Mouse (Mus musculus) intestine, embryonic 15.5 days (tissue): ENCODE results near the gene Lep. TPM values are rescaled to one million over a fixed set of nuclear protein-coding genes. Genes with fewer than 3 reads are reported as not detected.

Experiments
- ATAC-seq: fragments of 200-750 bp; cut with Nextera tagmentation; 2 replicates; pipeline ENCODE4 v1.8.0; 2017; ENCODE audit warnings: moderate TSS enrichment, moderate library complexity
- H3K27ac ChIP-seq: fragments of 300-500 bp; sonication (generic); 2 replicates; pipeline ENCODE4 v1.5.1; 2015; ENCODE audit warnings: mild to moderate bottlenecking, inconsistent platforms
- H3K27me3 ChIP-seq: fragments of 300-500 bp; sonication (generic); replicated peaks from 2 replicates; pipeline ENCODE4 v1.6.1; 2015; ENCODE audit warnings: inconsistent platforms
- H3K36me3 ChIP-seq: fragments of 300-500 bp; sonication (generic); 2 replicates; pipeline ENCODE4 v1.6.1; 2015; ENCODE audit warnings: inconsistent platforms
- H3K4me1 ChIP-seq: fragments of 300-500 bp; sonication (generic); replicated peaks from 2 replicates; pipeline ENCODE4 v1.6.1; 2015; ENCODE audit warnings: inconsistent platforms
- H3K4me2 ChIP-seq: fragments of 300-500 bp; sonication (generic); replicated peaks from 2 replicates; pipeline ENCODE4 v1.6.1; 2015; ENCODE audit warnings: mild to moderate bottlenecking, inconsistent platforms
- H3K4me3 ChIP-seq: fragments of 300-500 bp; sonication (generic); replicated peaks from 2 replicates; pipeline ENCODE4 v1.5.1; 2015; ENCODE audit warnings: inconsistent platforms
- H3K9ac ChIP-seq: fragments of 300-500 bp; sonication (generic); 2 replicates; pipeline ENCODE4 v1.6.1; 2015; ENCODE audit warnings: inconsistent platforms
- H3K9me3 ChIP-seq: fragments of 300-500 bp; sonication (generic); 2 replicates; pipeline ENCODE4 v1.6.1; 2016; ENCODE audit warnings: inconsistent platforms
- WGBS: fragments of 180-500 bp; shearing (Covaris S2); methylation state at CpG from one replicate; pipeline ENCODE4 v1.1.7; 2015; 5-methylcytosine and 5-hydroxymethylcytosine counted together
- polyA plus RNA-seq: library from polyadenylated mRNA; unstranded; fragments of >200 nt; fragmentation: Nextera tagmentation; extraction: Ambion mirVana; gene quantifications from 2 replicates; pipeline ENCODE4 v1.2.1, GENCODE M21; 2015

The Lep gene
- polyA plus RNA-seq, 1 experiment from 2014 or later: not detected

- Histone ChIP-seq H3K36me3 (no peaks in the 10 kb centered on the region), H3K4me2 (no peak overlapping the region), H3K27ac (no peak overlapping the region), H3K4me3 (no peak overlapping the region), H3K27me3 (peaks cover 11% of the 10 kb centered on the region), H3K9ac (no peak overlapping the region), H3K4me1 (no peaks in the 10 kb centered on the region), H3K9me3 (no peaks in the 10 kb centered on the region)
- ATAC-seq: no peak
- WGBS: 51% methylated on average over 6 of the region's 6 CpGs
These were observed 33.3 kb upstream of the Lep start for GRCm38 (mm10) chr6:29026766-29027165.

DNA sequence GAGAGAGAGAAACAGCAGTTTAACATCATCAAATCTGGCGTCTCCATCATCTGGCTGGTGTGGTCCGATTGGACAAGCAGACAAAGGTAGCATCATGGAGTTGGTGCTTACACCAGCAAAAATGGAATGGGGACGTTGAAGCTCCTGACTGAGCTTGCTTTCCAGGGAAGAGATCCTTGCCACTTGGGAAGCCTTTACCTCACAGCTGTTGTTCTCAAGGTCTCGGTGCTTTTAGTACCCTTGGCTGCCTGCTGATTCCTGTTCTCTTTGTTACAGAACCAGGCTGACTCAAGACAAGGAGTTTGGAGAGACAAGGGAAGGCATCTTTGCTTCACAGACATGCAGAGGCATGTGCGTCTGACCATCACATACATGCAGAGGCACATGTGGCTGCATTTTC lies 31.9 kb upstream of the Lep start:
- no peak for ATAC-seq
- 64% methylated on average over 5 of the region's 5 CpGs for whole genome bisulfite sequencing
- no peak overlapping the region for H3K27ac ChIP-seq
- H3K4me3 ChIP-seq: no peak overlapping the region
- H3K9me3 ChIP-seq: no peaks in the 10 kb centered on the region
- no peaks in the 10 kb centered on the region for H3K36me3 ChIP-seq
- no peaks in the 10 kb centered on the region for H3K4me1 ChIP-seq
- H3K4me2 ChIP-seq: no peak overlapping the region
- H3K27me3 ChIP-seq: peaks cover 6% of the 10 kb centered on the region; the same call in 1 of the 2 replicates
- H3K9ac ChIP-seq: no peak overlapping the region

DNA sequence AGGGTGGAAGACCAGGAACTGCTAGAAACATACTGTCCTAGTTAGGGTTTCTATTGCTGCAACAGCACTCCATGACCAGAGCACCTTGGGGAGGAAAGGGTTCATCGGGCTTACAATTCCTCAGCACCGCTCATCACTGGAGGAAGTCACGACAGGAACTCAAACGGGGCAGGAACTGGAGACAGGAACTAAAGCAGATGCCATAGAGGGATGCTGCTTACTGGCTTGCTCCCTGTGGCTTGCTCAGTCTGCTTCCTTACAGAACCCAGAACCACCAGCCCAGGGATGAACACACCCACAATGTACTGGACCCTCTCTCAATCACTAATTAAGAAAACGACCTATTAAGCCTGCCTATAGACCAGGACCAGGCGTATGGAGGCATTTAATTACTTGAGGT lies 30.5 kb upstream of the Lep start:
- Histone ChIP-seq H3K27me3 (peaks cover 6% of the 10 kb centered on the region; the same call in 1 of the 2 replicates), H3K4me2 (no peak overlapping the region), H3K36me3 (no peaks in the 10 kb centered on the region), H3K27ac (no peak overlapping the region), H3K4me1 (no peaks in the 10 kb centered on the region), H3K4me3 (no peak overlapping the region), H3K9ac (no peak overlapping the region), H3K9me3 (no peaks in the 10 kb centered on the region)
- ATAC-seq: no peak
- WGBS: 66% methylated on average over 6 of the region's 6 CpGs

DNA sequence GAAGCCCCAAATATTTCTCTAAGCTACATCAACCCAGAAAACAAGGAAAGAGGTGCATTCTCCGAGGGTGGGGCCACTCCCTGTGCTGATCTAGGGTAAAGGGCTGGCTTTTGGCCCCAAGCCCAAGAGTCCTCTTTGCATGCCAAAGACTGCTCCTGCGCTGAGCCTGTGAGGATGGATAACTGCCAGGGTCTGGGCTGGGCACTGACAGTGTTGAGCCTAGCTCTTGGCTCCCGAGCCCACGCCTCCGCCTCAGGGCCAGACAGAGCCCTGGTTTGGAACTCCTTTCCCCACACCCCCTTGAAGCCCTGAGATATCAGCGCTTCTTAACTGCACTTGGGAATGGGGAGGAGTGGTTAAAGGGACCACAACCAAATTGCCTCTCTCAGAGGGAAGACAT lies 28.8 kb upstream of the Lep start:
- Histone ChIP-seq H3K4me3 (no peak overlapping the region), H3K9ac (no peak overlapping the region), H3K4me2 (no peak overlapping the region), H3K4me1 (no peaks in the 10 kb centered on the region), H3K9me3 (no peaks in the 10 kb centered on the region), H3K27me3 (no peaks in the 10 kb centered on the region), H3K27ac (no peak overlapping the region), H3K36me3 (no peaks in the 10 kb centered on the region)
- peak; percentile 36; the same call in 1 of the 2 replicates for ATAC-seq
- 64% methylated on average over 6 of the region's 6 CpGs for WGBS

GRCm38 (mm10) chr6:29031704-29032310 lies 28.2 kb upstream of the Lep start:
- Histone ChIP-seq H3K4me3 (no peak overlapping the region), H3K27ac (no peak overlapping the region), H3K4me2 (no peak overlapping the region), H3K9ac (no peak overlapping the region), H3K36me3 (no peaks in the 10 kb centered on the region), H3K27me3 (no peaks in the 10 kb centered on the region), H3K9me3 (no peaks in the 10 kb centered on the region), H3K4me1 (no peaks in the 10 kb centered on the region)
- 85% methylated on average over 13 of the region's 13 CpGs for WGBS
- ATAC-seq: no peak

GRCm38 (mm10) chr6:29032411-29032810 lies 27.6 kb upstream of the Lep start:
- ATAC-seq: no peak
- Histone ChIP-seq H3K36me3 (no peaks in the 10 kb centered on the region), H3K9me3 (no peaks in the 10 kb centered on the region), H3K9ac (no peak overlapping the region), H3K27ac (no peak overlapping the region), H3K27me3 (no peaks in the 10 kb centered on the region), H3K4me2 (no peak overlapping the region), H3K4me1 (no peaks in the 10 kb centered on the region), H3K4me3 (no peak overlapping the region)
- 83% methylated on average over 12 of the region's 12 CpGs for WGBS

GRCm38 (mm10) chr6:29033981-29034646 lies 25.9 kb upstream of the Lep start:
- H3K9ac ChIP-seq: no peak overlapping the region
- no peaks in the 10 kb centered on the region for H3K4me1 ChIP-seq
- no peak overlapping the region for H3K27ac ChIP-seq
- H3K4me2 ChIP-seq: no peak overlapping the region
- H3K27me3 ChIP-seq: no peaks in the 10 kb centered on the region
- H3K4me3 ChIP-seq: no peak overlapping the region
- H3K36me3 ChIP-seq: no peaks in the 10 kb centered on the region
- no peak for ATAC-seq
- no peaks in the 10 kb centered on the region for H3K9me3 ChIP-seq
- 70% methylated on average over 7 of the region's 7 CpGs for WGBS

GRCm38 (mm10) chr6:29036698-29037097 lies 23.3 kb upstream of the Lep start:
- H3K36me3 ChIP-seq: no peaks in the 10 kb centered on the region
- no peak overlapping the region for H3K4me2 ChIP-seq
- WGBS: 48% methylated on average over 4 of the region's 4 CpGs
- H3K27ac ChIP-seq: no peak overlapping the region
- H3K4me1 ChIP-seq: no peaks in the 10 kb centered on the region
- no peaks in the 10 kb centered on the region for H3K27me3 ChIP-seq
- H3K9ac ChIP-seq: no peak overlapping the region
- H3K9me3 ChIP-seq: no peaks in the 10 kb centered on the region
- H3K4me3 ChIP-seq: no peak overlapping the region
- no peak for ATAC-seq

- Histone ChIP-seq H3K27me3 (no peaks in the 10 kb centered on the region), H3K9ac (no peak overlapping the region), H3K36me3 (no peaks in the 10 kb centered on the region), H3K9me3 (no peaks in the 10 kb centered on the region), H3K4me1 (no peaks in the 10 kb centered on the region), H3K4me3 (no peak overlapping the region), H3K27ac (no peak overlapping the region), H3K4me2 (no peak overlapping the region)
- ATAC-seq: no peak
- WGBS: 87% methylated on average over 2 of the region's 2 CpGs
These were observed 19.8 kb upstream of the Lep start for GRCm38 (mm10) chr6:29040266-29040665.

- Histone ChIP-seq H3K27me3 (no peaks in the 10 kb centered on the region), H3K4me1 (no peaks in the 10 kb centered on the region), H3K4me2 (no peak overlapping the region), H3K27ac (no peak overlapping the region), H3K4me3 (no peak overlapping the region), H3K9ac (no peak overlapping the region), H3K9me3 (no peaks in the 10 kb centered on the region), H3K36me3 (no peaks in the 10 kb centered on the region)
- no peak for ATAC-seq
These were observed 16.0 kb upstream of the Lep start for GRCm38 (mm10) chr6:29044029-29044428.

GRCm38 (mm10) chr6:29049926-29050325 lies 10.1 kb upstream of the Lep start:
- 48% methylated on average over 5 of the region's 5 CpGs for WGBS
- Histone ChIP-seq H3K36me3 (no peaks in the 10 kb centered on the region), H3K9me3 (no peaks in the 10 kb centered on the region), H3K4me1 (no peaks in the 10 kb centered on the region), H3K27ac (no peak overlapping the region), H3K27me3 (no peaks in the 10 kb centered on the region), H3K9ac (no peak overlapping the region), H3K4me3 (no peak overlapping the region), H3K4me2 (no peak overlapping the region)
- ATAC-seq: no peak

DNA sequence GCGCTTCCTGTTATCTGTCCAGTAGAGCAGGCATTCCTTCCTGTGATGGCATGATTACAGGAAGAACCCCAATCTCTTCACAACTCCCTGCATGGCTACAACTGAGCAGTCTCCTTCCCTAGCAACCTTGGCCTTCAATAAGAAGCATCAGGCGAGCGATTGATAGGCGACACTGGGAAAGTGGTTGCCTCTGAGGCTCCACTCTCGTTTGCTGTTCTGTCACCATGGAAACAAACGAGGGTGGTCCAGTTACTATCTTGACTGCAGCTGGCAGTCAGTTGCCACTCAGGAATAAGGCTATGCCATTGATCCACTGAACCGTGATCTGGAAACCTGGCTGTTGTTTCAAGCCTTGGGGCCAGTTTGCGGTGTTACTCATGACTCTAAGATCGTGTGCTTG lies 7.8 kb upstream of the Lep start:
- H3K9ac ChIP-seq: no peak overlapping the region
- no peaks in the 10 kb centered on the region for H3K27me3 ChIP-seq
- no peak overlapping the region for H3K27ac ChIP-seq
- no peaks in the 10 kb centered on the region for H3K9me3 ChIP-seq
- 56% methylated on average over 9 of the region's 9 CpGs for WGBS
- H3K4me2 ChIP-seq: no peak overlapping the region
- H3K36me3 ChIP-seq: no peaks in the 10 kb centered on the region
- no peaks in the 10 kb centered on the region for H3K4me1 ChIP-seq
- no peak overlapping the region for H3K4me3 ChIP-seq
- no peak for ATAC-seq

DNA sequence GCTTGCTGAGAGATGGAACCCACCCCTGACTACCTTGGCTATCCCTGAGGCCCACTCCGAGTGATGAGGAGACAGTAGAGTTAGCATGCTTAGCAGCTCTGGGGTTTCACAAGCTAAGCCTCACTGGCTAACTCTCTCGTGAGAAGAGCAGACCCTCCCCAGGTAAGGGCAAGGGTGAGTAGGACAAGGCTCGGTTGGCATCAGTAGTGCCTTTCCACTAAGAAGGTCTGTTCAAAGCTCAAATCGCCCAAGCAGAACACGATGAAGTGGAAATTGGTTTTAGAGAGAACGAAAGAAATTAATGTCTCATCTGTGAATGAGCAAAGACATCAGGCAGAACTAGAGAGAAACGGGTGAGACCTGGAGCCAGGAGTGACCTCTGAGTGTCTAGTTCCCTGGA lies 6.8 kb upstream of the Lep start:
- Histone ChIP-seq H3K27ac (no peak overlapping the region), H3K9ac (no peak overlapping the region), H3K9me3 (no peaks in the 10 kb centered on the region), H3K4me2 (no peak overlapping the region), H3K4me1 (no peaks in the 10 kb centered on the region), H3K36me3 (no peaks in the 10 kb centered on the region), H3K27me3 (no peaks in the 10 kb centered on the region), H3K4me3 (no peak overlapping the region)
- 81% methylated on average over 7 of the region's 7 CpGs for WGBS
- no peak for ATAC-seq
